Mouse (Mus musculus): Measurements from ENCODE around the gene Epb41l5.

GRCm38 (mm10) chr1:119641090-119641812 is 7.5 kb downstream of the Epb41l5 start:
- no peak for TF ChIP-seq CTCF (IDR thresholded peaks at IDR 0.05; ENCODE audit: low read depth)
- TF ChIP-seq EP300 (IDR thresholded peaks at IDR 0.05; ENCODE audit: low read depth) = no peak
